Mouse (Mus musculus): ENCODE results near the gene Nktr. TPM values are rescaled to one million over a fixed set of nuclear protein-coding genes. Genes with fewer than 3 reads are reported as not detected.

Gene Nktr
- total RNA-seq, 2 experiments from 2014 or later, result 67.6 to 73.5 TPM

Other genes starting within 250 kb of the Nktr start
- under 1 TPM in 1 of 2 experiments, not detected in 1; 0.64 TPM for gene Cck, start 223.5 kb upstream of the Nktr start, total RNA-seq (2021)
- under 1 TPM in 1 of 2 experiments, not detected in 1; 0.32 TPM for gene Lyzl4, start 77.1 kb upstream of the Nktr start, total RNA-seq (2021)
- gene Vipr1, start 76.5 kb upstream of the Nktr start, total RNA-seq (2021), result 1 to 10 TPM in 1 of 2 experiments, under 1 TPM in 1; 0.64 to 2.4 TPM
- gene Sec22c, start 13.7 kb upstream of the Nktr start, total RNA-seq (2021), result 1 to 10 TPM; 5.1 to 6.4 TPM
- 100 to 1,000 TPM; 115 to 127 TPM for gene Ss18l2, start 8.8 kb upstream of the Nktr start, total RNA-seq (2021)
- gene Zfp651, start 40.2 kb downstream of the Nktr start, total RNA-seq (2021), result 10 to 100 TPM; 75.6 to 81.6 TPM
- gene Klhl40, start 58.4 kb downstream of the Nktr start, total RNA-seq (2021), result 10 to 100 TPM; 14.1 to 15.4 TPM
- 10 to 100 TPM; 72.5 to 84.4 TPM for gene Hhatl, start 73.3 kb downstream of the Nktr start, total RNA-seq (2021)
- not detected for gene Ccdc13, start 120.3 kb downstream of the Nktr start, total RNA-seq (2021)
- 100 to 1,000 TPM; 153 to 165 TPM for gene Higd1a, start 139.2 kb downstream of the Nktr start, total RNA-seq (2021)
- 1 to 10 TPM; 3.1 to 5.8 TPM for gene Ackr2, start 179.2 kb downstream of the Nktr start, total RNA-seq (2021)
- not detected for gene Cyp8b1, start 197.1 kb downstream of the Nktr start, total RNA-seq (2021)
- gene Fam198a, start 231.8 kb downstream of the Nktr start, total RNA-seq (2021), result under 1 TPM; 0.77 to 0.79 TPM